Mouse (Mus musculus): ENCODE results near the gene Ascl1. TPM values are rescaled to one million over a fixed set of nuclear protein-coding genes. Genes with fewer than 3 reads are reported as not detected.

The Ascl1 gene
- total and polyA plus RNA-seq, 2 experiments from 2014 or later = 2.5 to 16.3 TPM

DNA sequence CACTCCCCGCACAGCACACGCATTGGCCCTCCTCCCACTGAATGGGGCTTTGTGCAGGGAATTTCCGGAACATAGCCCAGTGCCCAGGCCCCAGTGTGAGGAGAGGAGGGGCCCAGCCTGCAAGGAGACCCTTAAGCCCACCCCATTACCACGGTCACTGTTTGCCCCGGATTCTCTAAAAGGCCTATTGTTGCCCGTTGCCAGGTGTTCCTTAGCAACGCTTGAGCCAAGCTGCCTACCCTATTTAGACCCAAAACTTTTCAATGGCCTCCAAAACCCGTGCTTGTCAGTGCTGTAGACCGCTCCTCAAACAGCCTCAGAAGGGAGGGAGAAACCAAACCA is 45.7 kb downstream of the Ascl1 start:
- WGBS = 3% methylated on average over 9 of the region's 9 CpGs
- ATAC-seq (ENCODE audit: low FRiP score) (peak; percentile 96), DNase-seq (ENCODE audit: low spot score) (peak; percentile 91)
- Histone ChIP-seq H3K27me3 (ENCODE audit: insufficient read depth, low read length) (no peaks in the 10 kb centered on the region), H3K27ac (ENCODE audit: low read depth, low read length) (no peak overlapping the region), H3K36me3 (ENCODE audit: insufficient read depth, low read length) (no peaks in the 10 kb centered on the region), H3K4me1 (ENCODE audit: insufficient read depth, low read length) (peaks cover 2% of the 10 kb centered on the region; the same call in 1 of the 2 replicates), H3K4me2 (ENCODE audit: low read depth, low read length, poor library complexity, severe bottlenecking) (peak overlapping the region; percentile 42), H3K4me3 (ENCODE audit: low read depth, low read length) (peak overlapping the region; percentile 15; the same call in 1 of the 2 replicates), H3K9ac (replicated peaks; ENCODE audit: low read length, poor library complexity, severe bottlenecking) (no peak overlapping the region), H3K9me3 (ENCODE audit: low read length) (no peaks in the 10 kb centered on the region)
- TF ChIP-seq CTCF (IDR thresholded peaks at IDR 0.05) = no peak

DNA sequence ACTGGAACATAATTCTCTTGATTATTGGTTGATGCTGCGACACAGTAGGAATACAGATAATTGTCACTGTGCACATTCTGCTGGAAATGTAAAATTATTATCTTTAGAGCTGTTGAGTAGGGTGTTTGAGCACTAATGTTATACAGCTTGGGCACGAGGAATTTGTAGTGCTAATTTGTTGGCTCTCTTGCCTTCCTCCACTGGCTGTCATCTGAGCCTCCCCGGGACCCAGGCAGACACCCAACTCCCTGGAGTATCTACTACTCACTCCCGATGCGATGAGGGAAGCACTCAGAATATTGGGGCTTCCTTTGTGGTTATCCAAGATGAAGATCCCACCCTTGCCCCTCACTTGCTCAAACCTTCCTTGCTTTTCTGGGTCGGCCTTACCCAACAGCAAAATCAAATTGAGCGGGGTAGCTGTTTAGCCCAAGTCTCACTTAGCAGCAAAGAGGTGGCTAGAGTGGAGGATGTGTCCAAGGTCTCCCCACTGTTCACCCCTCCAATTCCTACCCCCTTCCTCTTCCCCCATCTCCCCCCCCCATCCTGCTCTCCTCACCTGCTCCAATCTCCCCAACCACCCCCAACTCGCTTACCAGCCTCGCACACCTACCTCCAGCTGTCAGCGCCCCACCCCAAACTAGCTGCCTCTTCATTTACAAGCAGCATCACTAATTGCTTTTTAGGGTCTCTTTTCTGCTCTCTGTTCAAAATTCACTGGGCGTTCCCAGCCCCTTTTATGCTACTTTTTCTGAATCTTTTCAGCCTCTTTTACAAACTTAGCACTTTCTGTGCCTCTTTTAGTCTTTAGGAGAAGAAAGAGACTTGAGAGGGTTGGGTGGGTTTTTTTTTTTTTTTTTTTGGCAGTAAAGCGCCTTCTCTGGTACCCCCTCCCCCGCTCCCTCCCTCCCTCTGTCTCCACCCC is 46.4 kb downstream of the Ascl1 start:
- Histone ChIP-seq H3K4me2 (ENCODE audit: low read depth, low read length, poor library complexity, severe bottlenecking) (peak overlapping the region; percentile 42), H3K9ac (replicated peaks; ENCODE audit: low read length, poor library complexity, severe bottlenecking) (no peak overlapping the region), H3K27ac (ENCODE audit: low read depth, low read length) (no peak overlapping the region), H3K36me3 (ENCODE audit: insufficient read depth, low read length) (no peaks in the 10 kb centered on the region), H3K9me3 (ENCODE audit: low read length) (no peaks in the 10 kb centered on the region), H3K4me1 (ENCODE audit: insufficient read depth, low read length) (peaks cover 2% of the 10 kb centered on the region; the same call in 1 of the 2 replicates), H3K4me3 (ENCODE audit: low read depth, low read length) (peak overlapping the region; percentile 15; the same call in 1 of the 2 replicates), H3K27me3 (ENCODE audit: insufficient read depth, low read length) (no peaks in the 10 kb centered on the region)
- TF ChIP-seq CTCF (IDR thresholded peaks at IDR 0.05) = no peak
- no peak; the same call in 1 of the 2 replicates for ATAC-seq (ENCODE audit: low FRiP score)
- WGBS = 13% methylated on average over 13 of the region's 13 CpGs
- no peak for DNase-seq (ENCODE audit: low spot score)

DNA sequence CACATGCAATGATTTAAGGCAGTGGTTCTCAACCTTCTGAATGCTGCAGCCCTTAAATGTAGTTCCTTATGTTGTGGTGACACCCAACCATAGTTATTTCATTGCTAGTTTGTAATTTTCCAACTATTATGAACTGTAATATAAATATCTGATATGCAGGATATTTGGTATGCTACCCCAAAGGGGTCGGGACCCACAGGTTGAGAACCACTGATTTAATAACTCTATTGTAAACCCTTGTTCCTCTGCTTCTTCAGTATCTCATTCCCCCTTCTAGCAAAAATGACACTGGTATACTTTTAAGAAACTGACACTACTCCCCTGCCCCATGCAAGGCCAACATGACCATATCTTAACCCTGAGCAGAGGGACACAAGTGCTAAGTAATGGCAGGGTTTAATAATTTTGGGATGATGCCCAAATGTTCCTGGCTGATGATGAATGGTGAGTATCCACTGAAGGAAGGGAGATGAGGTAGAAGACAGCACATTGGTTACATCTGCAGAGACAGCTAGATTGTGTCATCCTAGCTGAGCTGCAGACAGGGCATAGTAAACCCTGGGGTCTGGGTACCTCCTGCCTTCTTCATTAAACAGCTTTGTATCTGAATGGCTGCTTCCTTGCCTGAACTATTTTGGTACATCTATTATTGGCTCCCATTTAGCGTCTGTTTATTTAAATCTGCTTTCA is 47.2 kb downstream of the Ascl1 start:
- Histone ChIP-seq H3K4me3 (ENCODE audit: low read depth, low read length) (no peak overlapping the region), H3K4me2 (ENCODE audit: low read depth, low read length, poor library complexity, severe bottlenecking) (no peak overlapping the region), H3K9me3 (ENCODE audit: low read length) (no peaks in the 10 kb centered on the region), H3K36me3 (ENCODE audit: insufficient read depth, low read length) (no peaks in the 10 kb centered on the region), H3K4me1 (ENCODE audit: insufficient read depth, low read length) (peaks cover 2% of the 10 kb centered on the region; the same call in 1 of the 2 replicates), H3K9ac (replicated peaks; ENCODE audit: low read length, poor library complexity, severe bottlenecking) (no peak overlapping the region), H3K27me3 (ENCODE audit: insufficient read depth, low read length) (no peaks in the 10 kb centered on the region), H3K27ac (ENCODE audit: low read depth, low read length) (no peak overlapping the region)
- WGBS = 60% methylated on average over 2 of the region's 2 CpGs
- TF ChIP-seq CTCF (IDR thresholded peaks at IDR 0.05) = no peak
- ATAC-seq (ENCODE audit: low FRiP score) = no peak
- DNase-seq (ENCODE audit: low spot score) = no peak

Other genes with a start within 250 kb of the Ascl1 start
- gene Pah, start 28.1 kb upstream of the Ascl1 start, total RNA-seq (2014; rRNA removed) = not detected in 2 replicates
- gene Pah, start 28.1 kb upstream of the Ascl1 start, polyA plus RNA-seq (2015; fragmentation: Nextera tagmentation; extraction: Ambion mirVana) = 0.09 and 0.18 TPM in 2 replicates

Data from midbrain, postnatal 0 days (tissue).